Mouse (Mus musculus) ovary, postnatal 14 days (tissue): ENCODE measurements around the gene Cdc25b.
A peak's percentile ranks its signal among the peaks of the same experiment; 100 is the strongest.
"Not testable (repeated sequence)": the region's sequence is repeated elsewhere in the genome, so short reads cannot be mapped to it uniquely, and the experiment has no call there.

Experiments used
- DNase-seq: peaks from one replicate; pipeline ENCODE4 v3.0.0; 2022; ENCODE audit warnings: low spot score

Cdc25b gene

GRCm38 (mm10) chr2:131196606-131197316, 10.0 kb downstream of the Cdc25b start:
- DNase-seq = no peak

GRCm38 (mm10) chr2:131200710-131201109, 14.0 kb downstream of the Cdc25b start:
- no peak for DNase-seq

GRCm38 (mm10) chr2:131201262-131201661, 14.5 kb downstream of the Cdc25b start:
- no peak for DNase-seq

- DNase-seq = no peak
Observed at GRCm38 (mm10) chr2:131203816-131204409, 17.2 kb downstream of the Cdc25b start.

- DNase-seq = peak; percentile 90
Observed at GRCm38 (mm10) chr2:131204410-131204981, 17.7 kb downstream of the Cdc25b start.

GRCm38 (mm10) chr2:131205521-131206182, 18.9 kb downstream of the Cdc25b start:
- no peak for DNase-seq

- no peak for DNase-seq
Observed at GRCm38 (mm10) chr2:131206778-131207177, 20.0 kb downstream of the Cdc25b start, which contains the start of gene Ap5s1. Gene Ap5s1, plus strand, starts transcription at chr2:131207078.

GRCm38 (mm10) chr2:131208356-131208755, 21.6 kb downstream of the Cdc25b start:
- DNase-seq = no peak

GRCm38 (mm10) chr2:131209125-131209795, 22.5 kb downstream of the Cdc25b start:
- DNase-seq = no peak

GRCm38 (mm10) chr2:131209969-131210792, 23.4 kb downstream of the Cdc25b start:
- DNase-seq = peak; percentile 95

- no peak for DNase-seq
Observed at GRCm38 (mm10) chr2:131211026-131211615, 24.4 kb downstream of the Cdc25b start.

- no peak for DNase-seq
Observed at GRCm38 (mm10) chr2:131213773-131214172, 27.0 kb downstream of the Cdc25b start.

- no peak for DNase-seq
Observed at GRCm38 (mm10) chr2:131215941-131216858, 29.5 kb downstream of the Cdc25b start.

- no peak for DNase-seq
Observed at GRCm38 (mm10) chr2:131220030-131220429, 33.3 kb downstream of the Cdc25b start.

- DNase-seq = no peak
Observed at GRCm38 (mm10) chr2:131221853-131222515, 35.2 kb downstream of the Cdc25b start.

- DNase-seq = no peak
Observed at GRCm38 (mm10) chr2:131222562-131222961, 35.8 kb downstream of the Cdc25b start.

- no peak for DNase-seq
Observed at GRCm38 (mm10) chr2:131223569-131223968, 36.8 kb downstream of the Cdc25b start.

GRCm38 (mm10) chr2:131225178-131225577, 38.4 kb downstream of the Cdc25b start:
- DNase-seq = no peak

- DNase-seq = not testable (repeated sequence)
Observed at GRCm38 (mm10) chr2:131226669-131227068, 39.9 kb downstream of the Cdc25b start.
